Mouse (Mus musculus): Measurements from ENCODE around the gene Bcl7a. TPM values are rescaled to one million over a fixed set of nuclear protein-coding genes. Genes with fewer than 3 reads are reported as not detected.
A peak's percentile ranks its signal among the peaks of the same experiment; 100 is the strongest.

Gene Bcl7a
- total RNA-seq, 2 experiments from 2014 or later: 69.0 to 71.7 TPM

GRCm38 (mm10) chr5:123326006-123326750 lies 17.5 kb upstream of the Bcl7a start:
- DNase-seq (ENCODE audit: low spot score in 2 of 2): peak; percentile 43 to 47
- intact Hi-C loops (cut with DNase I): no loop called here

- intact Hi-C loops (cut with DNase I): no loop called here
- peak; percentile 61 to 71 for DNase-seq (ENCODE audit: low spot score in 2 of 2)
Observed at GRCm38 (mm10) chr5:123326751-123327148, 16.9 kb upstream of the Bcl7a start.

GRCm38 (mm10) chr5:123327686-123328085 lies 15.9 kb upstream of the Bcl7a start:
- intact Hi-C loops (cut with DNase I): no loop called here
- DNase-seq (ENCODE audit: low spot score in 2 of 2): no peak

- intact Hi-C loops (cut with DNase I): no loop called here
- DNase-seq (ENCODE audit: low spot score in 2 of 2): no peak
Observed at GRCm38 (mm10) chr5:123333566-123333965, 10.1 kb upstream of the Bcl7a start.

GRCm38 (mm10) chr5:123336205-123336961 lies 7.3 kb upstream of the Bcl7a start:
- intact Hi-C loops (cut with DNase I): no loop called here
- no peak for DNase-seq (ENCODE audit: low spot score in 2 of 2)

- intact Hi-C loops (cut with DNase I): no loop called here
- peak; percentile 33 to 59 for DNase-seq (ENCODE audit: low spot score in 2 of 2)
Observed at GRCm38 (mm10) chr5:123338463-123338862, 5.2 kb upstream of the Bcl7a start.

GRCm38 (mm10) chr5:123344628-123344962 lies 961 bp downstream of the Bcl7a start:
- no peak for DNase-seq (ENCODE audit: low spot score in 2 of 2)
- intact Hi-C loops (cut with DNase I): loop anchor here (2.0 kb wide), 1 partner anchor 88 kb away; no protein-coding TSS in a partner anchor

GRCm38 (mm10) chr5:123344963-123345852 lies 1.6 kb downstream of the Bcl7a start:
- intact Hi-C loops (cut with DNase I): loop anchor here (2.0 kb wide), 1 partner anchor 88 kb away; no protein-coding TSS in a partner anchor
- DNase-seq (ENCODE audit: low spot score in 2 of 2): peak; percentile 67 to 76

- intact Hi-C loops (cut with DNase I): loop anchor here (2.0 kb wide), 1 partner anchor 89 kb away; no protein-coding TSS in a partner anchor
- DNase-seq (ENCODE audit: low spot score in 2 of 2): peak; percentile 59 to 71
Observed at GRCm38 (mm10) chr5:123345853-123346654, 2.4 kb downstream of the Bcl7a start.

GRCm38 (mm10) chr5:123346701-123347270 lies 3.2 kb downstream of the Bcl7a start:
- DNase-seq (ENCODE audit: low spot score in 2 of 2): no peak
- intact Hi-C loops (cut with DNase I): no loop called here

GRCm38 (mm10) chr5:123347985-123348384 lies 4.4 kb downstream of the Bcl7a start:
- DNase-seq (ENCODE audit: low spot score in 2 of 2): no peak
- intact Hi-C loops (cut with DNase I): no loop called here

GRCm38 (mm10) chr5:123350386-123350785 lies 6.8 kb downstream of the Bcl7a start:
- DNase-seq (ENCODE audit: low spot score in 2 of 2): no peak
- intact Hi-C loops (cut with DNase I): no loop called here

- intact Hi-C loops (cut with DNase I): no loop called here
- DNase-seq (ENCODE audit: low spot score in 2 of 2): no peak
Observed at GRCm38 (mm10) chr5:123355918-123356317, 12.3 kb downstream of the Bcl7a start.

- intact Hi-C loops (cut with DNase I): no loop called here
- DNase-seq (ENCODE audit: low spot score in 2 of 2): no peak
Observed at GRCm38 (mm10) chr5:123357253-123357652, 13.6 kb downstream of the Bcl7a start.

GRCm38 (mm10) chr5:123359431-123359830 lies 15.8 kb downstream of the Bcl7a start:
- DNase-seq (ENCODE audit: low spot score in 2 of 2): no peak

GRCm38 (mm10) chr5:123362911-123363310 lies 19.3 kb downstream of the Bcl7a start:
- DNase-seq (ENCODE audit: low spot score in 2 of 2): no peak
- intact Hi-C loops (cut with DNase I): no loop called here

More at GRCm38 (mm10) chr5:123359431-123359830, 15.8 kb downstream of the Bcl7a start:
- intact Hi-C loops (cut with DNase I): no loop called here

GRCm38 (mm10) chr5:123364302-123364971 lies 20.8 kb downstream of the Bcl7a start:
- intact Hi-C loops (cut with DNase I): no loop called here
- DNase-seq (ENCODE audit: low spot score in 2 of 2): no peak

- intact Hi-C loops (cut with DNase I): loop anchor here (1.0 to 5.0 kb wide), 2 partner anchors 118 to 128 kb away; no protein-coding TSS in a partner anchor
- peak; percentile 40 to 46 for DNase-seq (ENCODE audit: low spot score in 2 of 2)
Observed at GRCm38 (mm10) chr5:123368869-123369488, 25.3 kb downstream of the Bcl7a start.

All from left cerebral cortex, postnatal 36 days (tissue).